Mouse (Mus musculus): Measurements from ENCODE around the gene Galc.
"Not testable (repeated sequence)": the region's sequence is repeated elsewhere in the genome, so short reads cannot be mapped to it uniquely, and the experiment has no call there.

Gene Galc

GRCm38 (mm10) chr12:98255373-98255995, 3.8 kb downstream of the Galc start:
- DNase-seq (ENCODE audit: low read depth, low spot score) = no peak

- no peak for DNase-seq (ENCODE audit: low read depth, low spot score)
Observed at GRCm38 (mm10) chr12:98252417-98252816, 6.8 kb downstream of the Galc start.

- no peak for DNase-seq (ENCODE audit: low read depth, low spot score)
Observed at GRCm38 (mm10) chr12:98250327-98250726, 8.9 kb downstream of the Galc start.

GRCm38 (mm10) chr12:98249671-98250070, 9.6 kb downstream of the Galc start:
- DNase-seq (ENCODE audit: low read depth, low spot score) = peak; percentile 29

- DNase-seq (ENCODE audit: low read depth, low spot score) = peak; percentile 76
Observed at GRCm38 (mm10) chr12:98246835-98247234, 12.4 kb downstream of the Galc start.

GRCm38 (mm10) chr12:98244865-98245264, 14.4 kb downstream of the Galc start:
- DNase-seq (ENCODE audit: low read depth, low spot score) = peak; percentile 20

GRCm38 (mm10) chr12:98244161-98244560, 15.1 kb downstream of the Galc start:
- DNase-seq (ENCODE audit: low read depth, low spot score) = no peak

- not testable (repeated sequence) for DNase-seq (ENCODE audit: low read depth, low spot score)
Observed at GRCm38 (mm10) chr12:98238478-98238877, 20.8 kb downstream of the Galc start.

GRCm38 (mm10) chr12:98227037-98227436, 32.2 kb downstream of the Galc start:
- no peak for DNase-seq (ENCODE audit: low read depth, low spot score)

GRCm38 (mm10) chr12:98223286-98223685, 36.0 kb downstream of the Galc start:
- DNase-seq (ENCODE audit: low read depth, low spot score) = no peak

- DNase-seq (ENCODE audit: low read depth, low spot score) = no peak
Observed at GRCm38 (mm10) chr12:98216432-98216831, 42.8 kb downstream of the Galc start.

GRCm38 (mm10) chr12:98215512-98215911, 43.7 kb downstream of the Galc start:
- peak; percentile 6 for DNase-seq (ENCODE audit: low read depth, low spot score)

- DNase-seq (ENCODE audit: low read depth, low spot score) = no peak
Observed at GRCm38 (mm10) chr12:98214191-98214590, 45.1 kb downstream of the Galc start.

- no peak for DNase-seq (ENCODE audit: low read depth, low spot score)
Observed at GRCm38 (mm10) chr12:98213791-98214190, 45.5 kb downstream of the Galc start.

GRCm38 (mm10) chr12:98213332-98213731, 45.9 kb downstream of the Galc start:
- no peak for DNase-seq (ENCODE audit: low read depth, low spot score)

GRCm38 (mm10) chr12:98212457-98213175, 46.6 kb downstream of the Galc start:
- peak; percentile 73 for DNase-seq (ENCODE audit: low read depth, low spot score)

GRCm38 (mm10) chr12:98210495-98210894, 48.8 kb downstream of the Galc start:
- DNase-seq (ENCODE audit: low read depth, low spot score) = no peak

GRCm38 (mm10) chr12:98208104-98208503, 51.2 kb downstream of the Galc start:
- DNase-seq (ENCODE audit: low read depth, low spot score) = no peak

GRCm38 (mm10) chr12:98205450-98206051, 53.7 kb downstream of the Galc start:
- DNase-seq (ENCODE audit: low read depth, low spot score) = no peak

- no peak for DNase-seq (ENCODE audit: low read depth, low spot score)
Observed at GRCm38 (mm10) chr12:98197401-98197800, 61.9 kb downstream of the Galc start.

GRCm38 (mm10) chr12:98190201-98190600, 69.1 kb downstream of the Galc start:
- DNase-seq (ENCODE audit: low read depth, low spot score) = no peak

GRCm38 (mm10) chr12:98189096-98189495, 70.2 kb downstream of the Galc start:
- DNase-seq (ENCODE audit: low read depth, low spot score) = no peak
